Mouse (Mus musculus) limb, embryonic 15.5 days (tissue): ENCODE results near the gene Fgf22. TPM values are rescaled to one million over a fixed set of nuclear protein-coding genes. Genes with fewer than 3 reads are reported as not detected.

ENCODE experiments used
- ATAC-seq: fragments of 200-750 bp; cut with Nextera tagmentation; 2 replicates; pipeline ENCODE4 v1.8.0; 2017; ENCODE audit warnings: low read depth, moderate TSS enrichment; ENCODE audit not compliant: insufficient number of reproducible peaks, low FRiP score, low TSS enrichment
- H3K27ac ChIP-seq: fragments of 300-500 bp; sonication (generic); 2 replicates; pipeline ENCODE4 v1.5.1; 2015; ENCODE audit warnings: moderate library complexity, mild to moderate bottlenecking, inconsistent platforms
- H3K27me3 ChIP-seq: fragments of 300-500 bp; sonication (generic); 2 replicates; pipeline ENCODE4 v1.6.1; 2015; ENCODE audit warnings: inconsistent platforms
- H3K36me3 ChIP-seq: fragments of 300-500 bp; sonication (generic); 2 replicates; pipeline ENCODE4 v1.6.1; 2015; ENCODE audit warnings: inconsistent platforms
- H3K4me1 ChIP-seq: fragments of 300-500 bp; sonication (generic); 2 replicates; pipeline ENCODE4 v1.6.1; 2015; ENCODE audit warnings: inconsistent platforms
- H3K4me2 ChIP-seq: fragments of 300-500 bp; sonication (generic); 2 replicates; pipeline ENCODE4 v1.6.1; 2015; ENCODE audit warnings: mild to moderate bottlenecking, inconsistent platforms
- H3K4me3 ChIP-seq: fragments of 300-500 bp; sonication (generic); 2 replicates; pipeline ENCODE4 v1.5.1; 2015; ENCODE audit warnings: mild to moderate bottlenecking, inconsistent platforms
- H3K9ac ChIP-seq: fragments of 300-500 bp; sonication (generic); 2 replicates; pipeline ENCODE4 v1.6.1; 2015; ENCODE audit warnings: inconsistent platforms
- H3K9me3 ChIP-seq: fragments of 300-500 bp; sonication (generic); 2 replicates; pipeline ENCODE4 v1.6.1; 2016; ENCODE audit warnings: inconsistent platforms
- WGBS: fragments of 180-500 bp; shearing (Covaris S2); methylation state at CpG from one replicate; pipeline ENCODE4 v1.1.7; 2015; 5-methylcytosine and 5-hydroxymethylcytosine counted together
- polyA plus RNA-seq: library from polyadenylated mRNA; unstranded; fragments of >200 nt; fragmentation: Nextera tagmentation; extraction: Ambion mirVana; gene quantifications from 2 replicates; pipeline ENCODE4 v1.2.1, GENCODE M21; 2015

Gene Fgf22
- polyA plus RNA-seq, 1 experiment from 2014 or later, result 0.95 TPM

- Histone ChIP-seq H3K4me2 (no peak overlapping the region), H3K27me3 (peaks cover 20% of the 10 kb centered on the region), H3K4me3 (no peak overlapping the region), H3K36me3 (peaks cover 78% of the 10 kb centered on the region), H3K9ac (no peak overlapping the region), H3K27ac (no peak overlapping the region), H3K4me1 (0 out of 2 replicates have a peak, but pooled peaks cover 5% of the 10 kb centered on the region), H3K9me3 (peaks cover 30% of the 10 kb centered on the region)
- 37% methylated on average over 43 of the region's 52 CpGs for WGBS
- no peak for ATAC-seq
Observed at GRCm38 (mm10) chr10:79735361-79735760, 19.5 kb upstream of the Fgf22 start.

- Histone ChIP-seq H3K9me3 (peaks cover 30% of the 10 kb centered on the region), H3K4me2 (no peak overlapping the region), H3K27me3 (peaks cover 20% of the 10 kb centered on the region), H3K9ac (no peak overlapping the region), H3K4me3 (no peak overlapping the region), H3K27ac (no peak overlapping the region), H3K36me3 (peaks cover 91% of the 10 kb centered on the region), H3K4me1 (0 out of 2 replicates have a peak, but pooled peaks cover 5% of the 10 kb centered on the region)
- no peak for ATAC-seq
- 85% methylated on average over 14 of the region's 14 CpGs for WGBS
Observed at GRCm38 (mm10) chr10:79736706-79737105, 18.2 kb upstream of the Fgf22 start.

GRCm38 (mm10) chr10:79738259-79738658, 16.6 kb upstream of the Fgf22 start:
- Histone ChIP-seq H3K4me2 (no peak overlapping the region), H3K9ac (no peak overlapping the region), H3K4me1 (0 out of 2 replicates have a peak, but pooled peaks cover 5% of the 10 kb centered on the region), H3K36me3 (peaks cover 97% of the 10 kb centered on the region), H3K27ac (no peak overlapping the region), H3K9me3 (peaks cover 30% of the 10 kb centered on the region), H3K27me3 (peaks cover 20% of the 10 kb centered on the region), H3K4me3 (no peak overlapping the region)
- 87% methylated on average over 10 of the region's 10 CpGs for WGBS
- ATAC-seq, result no peak

- no peak overlapping the region for H3K4me3 ChIP-seq
- H3K27me3 ChIP-seq, result peaks cover 20% of the 10 kb centered on the region
- H3K4me2 ChIP-seq, result no peak overlapping the region
- H3K27ac ChIP-seq, result no peak overlapping the region
- 0 out of 2 replicates have a peak, but pooled peaks cover 5% of the 10 kb centered on the region for H3K4me1 ChIP-seq
- H3K36me3 ChIP-seq, result peaks cover 99% of the 10 kb centered on the region
- WGBS, result 97% methylated on average over 28 of the region's 28 CpGs
- no peak overlapping the region for H3K9ac ChIP-seq
- H3K9me3 ChIP-seq, result peaks cover 30% of the 10 kb centered on the region
- ATAC-seq, result no peak
Observed at GRCm38 (mm10) chr10:79739234-79739633, 15.6 kb upstream of the Fgf22 start.

GRCm38 (mm10) chr10:79740863-79741262, 14.0 kb upstream of the Fgf22 start:
- H3K4me2 ChIP-seq, result no peak overlapping the region
- no peak overlapping the region for H3K9ac ChIP-seq
- no peak overlapping the region for H3K4me3 ChIP-seq
- 82% methylated on average over 11 of the region's 11 CpGs for WGBS
- peaks cover 87% of the 10 kb centered on the region for H3K36me3 ChIP-seq
- no peak overlapping the region for H3K27ac ChIP-seq
- peaks cover 30% of the 10 kb centered on the region for H3K9me3 ChIP-seq
- peaks cover 6% of the 10 kb centered on the region for H3K4me1 ChIP-seq
- ATAC-seq, result no peak
- peaks cover 9% of the 10 kb centered on the region; the same call in 1 of the 2 replicates for H3K27me3 ChIP-seq

- Histone ChIP-seq H3K27ac (no peak overlapping the region), H3K4me3 (no peak overlapping the region), H3K4me1 (peaks cover 10% of the 10 kb centered on the region), H3K4me2 (no peak overlapping the region), H3K27me3 (no peaks in the 10 kb centered on the region), H3K9ac (no peak overlapping the region), H3K9me3 (peaks cover 22% of the 10 kb centered on the region), H3K36me3 (peaks cover 64% of the 10 kb centered on the region)
- no peak for ATAC-seq
- 91% methylated on average over 11 of the region's 11 CpGs for WGBS
Observed at GRCm38 (mm10) chr10:79743161-79743560, 11.7 kb upstream of the Fgf22 start.

- Histone ChIP-seq H3K4me1 (peaks cover 10% of the 10 kb centered on the region), H3K4me3 (no peak overlapping the region), H3K4me2 (no peak overlapping the region), H3K9ac (no peak overlapping the region), H3K27ac (no peak overlapping the region), H3K27me3 (no peaks in the 10 kb centered on the region), H3K36me3 (peaks cover 58% of the 10 kb centered on the region), H3K9me3 (peaks cover 15% of the 10 kb centered on the region)
- 91% methylated on average over 15 of the region's 15 CpGs for WGBS
- ATAC-seq, result no peak
Observed at GRCm38 (mm10) chr10:79743650-79744365, 11.1 kb upstream of the Fgf22 start.

- H3K36me3 ChIP-seq, result peaks cover 42% of the 10 kb centered on the region
- no peak overlapping the region for H3K27ac ChIP-seq
- H3K9me3 ChIP-seq, result no peaks in the 10 kb centered on the region; the same call in 1 of the 2 replicates
- H3K4me3 ChIP-seq, result peak overlapping the region; percentile 68
- ATAC-seq, result no peak
- 91% methylated on average over 3 of the region's 3 CpGs for WGBS
- H3K4me2 ChIP-seq, result peak overlapping the region; percentile 60
- no peaks in the 10 kb centered on the region for H3K27me3 ChIP-seq
- H3K9ac ChIP-seq, result no peak overlapping the region
- H3K4me1 ChIP-seq, result peaks cover 10% of the 10 kb centered on the region
Observed at GRCm38 (mm10) chr10:79745411-79745810, 9.5 kb upstream of the Fgf22 start.

- Histone ChIP-seq H3K4me1 (peaks cover 10% of the 10 kb centered on the region), H3K27me3 (no peaks in the 10 kb centered on the region), H3K4me2 (peak within 1 kb of the TSS; percentile 60), H3K36me3 (peaks cover 34% of the 10 kb centered on the region), H3K27ac (no peak within 1 kb of the TSS; the same call in 1 of the 2 replicates), H3K9me3 (no peaks in the 10 kb centered on the region), H3K9ac (peak within 1 kb of the TSS; percentile 59), H3K4me3 (peak within 1 kb of the TSS; percentile 68)
- ATAC-seq, result peak; percentile 92
- 1% methylated on average over 37 of the region's 38 CpGs for WGBS
Observed at GRCm38 (mm10) chr10:79745898-79746773, 8.7 kb upstream of the Fgf22 start, which contains the start of gene Polrmt. TSS of gene Polrmt (minus strand) at chr10:79746581.

GRCm38 (mm10) chr10:79746774-79747151, 8.1 kb upstream of the Fgf22 start:
- H3K4me1 ChIP-seq, result peaks cover 10% of the 10 kb centered on the region
- 24% methylated on average over 6 of the region's 6 CpGs for WGBS
- peak overlapping the region; percentile 41 for H3K4me2 ChIP-seq
- H3K9me3 ChIP-seq, result no peaks in the 10 kb centered on the region
- no peak for ATAC-seq
- H3K4me3 ChIP-seq, result peak overlapping the region; percentile 68
- no peaks in the 10 kb centered on the region for H3K27me3 ChIP-seq
- H3K9ac ChIP-seq, result no peak overlapping the region
- H3K27ac ChIP-seq, result no peak overlapping the region
- H3K36me3 ChIP-seq, result peaks cover 28% of the 10 kb centered on the region

- H3K9me3 ChIP-seq, result no peaks in the 10 kb centered on the region
- peaks cover 12% of the 10 kb centered on the region for H3K36me3 ChIP-seq
- no peak for ATAC-seq
- 66% methylated on average over 6 of the region's 6 CpGs for WGBS
- H3K9ac ChIP-seq, result no peak overlapping the region
- H3K27ac ChIP-seq, result no peak overlapping the region
- no peaks in the 10 kb centered on the region for H3K27me3 ChIP-seq
- H3K4me2 ChIP-seq, result no peak overlapping the region
- H3K4me3 ChIP-seq, result no peak overlapping the region
- H3K4me1 ChIP-seq, result peaks cover 10% of the 10 kb centered on the region
Observed at GRCm38 (mm10) chr10:79748496-79748895, 6.4 kb upstream of the Fgf22 start.

GRCm38 (mm10) chr10:79755854-79756253, 978 bp downstream of the Fgf22 start:
- no peak overlapping the region for H3K9ac ChIP-seq
- no peak overlapping the region for H3K4me2 ChIP-seq
- H3K27ac ChIP-seq, result no peak overlapping the region
- H3K4me3 ChIP-seq, result no peak overlapping the region
- no peaks in the 10 kb centered on the region for H3K9me3 ChIP-seq
- H3K4me1 ChIP-seq, result peaks cover 11% of the 10 kb centered on the region
- no peaks in the 10 kb centered on the region for H3K27me3 ChIP-seq
- no peak; the same call in 1 of the 2 replicates for ATAC-seq
- 77% methylated on average over 3 of the region's 3 CpGs for WGBS
- peaks cover 48% of the 10 kb centered on the region for H3K36me3 ChIP-seq
